Comparison of ENCODE assay signal across 8 mouse cellular contexts in genomic region chr10:21924051-21924720, GRCm38 (mm10). TPM values are rescaled to one million over a fixed set of nuclear protein-coding genes. Genes with fewer than 3 reads are reported as not detected.
DNase-seq lines count a peak whose midpoint lies in the region; ATAC-seq and TF ChIP-seq lines count a peak whose summit lies in the region.

No protein-coding gene starts in this region.

- peaks cover 29% of the 10 kb centered on the region for H3K4me1 ChIP-seq in hindbrain, embryonic 13.5 days (replicated peaks)

- H3K27me3 ChIP-seq in hindbrain, embryonic 13.5 days = no peaks in the 10 kb centered on the region
- H3K27me3 ChIP-seq in myocyte (ENCODE audit: control insufficient read depth, insufficient read depth, insufficient read length) = no peaks in the 10 kb centered on the region

- TF ChIP-seq POLR2A in myocyte (IDR thresholded peaks at IDR 0.05; ENCODE audit: insufficient read length, low read depth) = no peak

- H3K9ac ChIP-seq in hindbrain, embryonic 13.5 days = no peak overlapping the region

- H3K4me2 ChIP-seq in hindbrain, embryonic 13.5 days = peak overlapping the region; percentile 48
- peak overlapping the region; percentile 74 for H3K4me2 ChIP-seq in myocyte (ENCODE audit: low read depth)

- WGBS in hindbrain, embryonic 13.5 days = 65% methylated on average over 16 of the region's 16 CpGs

- H3K4me3 ChIP-seq in hindbrain, embryonic 13.5 days = no peak overlapping the region
- no peak overlapping the region for H3K4me3 ChIP-seq in myocyte

- no peaks in the 10 kb centered on the region for H3K79me2 ChIP-seq in myocyte (ENCODE audit: control insufficient read depth, insufficient read depth)

- no peak overlapping the region for H3ac ChIP-seq in myocyte (ENCODE audit: control insufficient read depth, insufficient read length)

- H3K9me3 ChIP-seq in hindbrain, embryonic 13.5 days = no peaks in the 10 kb centered on the region

- no peaks in the 10 kb centered on the region for H3K36me3 ChIP-seq in hindbrain, embryonic 13.5 days
- no peaks in the 10 kb centered on the region for H3K36me3 ChIP-seq in myocyte (ENCODE audit: control insufficient read depth, insufficient read depth)

- peak overlapping the region; percentile 85 for H3K27ac ChIP-seq in hindbrain, embryonic 13.5 days

- intact Hi-C loops in gastrocnemius, postnatal 36 days (cut with DNase I) = no loop called here

- ATAC-seq in hindbrain, embryonic 13.5 days (ENCODE audit: low FRiP score) = peak; percentile 25; the same call in 1 of the 2 replicates

- DNase-seq in cerebellum, postnatal 14 days = peak; percentile 25 to 41
- DNase-seq in cerebellum, adult 18-20 months = no peak
- peak; percentile 41 for DNase-seq in layer of hippocampus, adult 11-12 months (ENCODE audit: low spot score)
- no peak for DNase-seq in layer of hippocampus, adult 9-10 months (ENCODE audit: low spot score)
- DNase-seq in gastrocnemius, postnatal 4 days (ENCODE audit: low spot score in 2 of 2) = no peak
- no peak for DNase-seq in gastrocnemius, postnatal 36 days

TF ChIP-seq in myocyte, 11 proteins besides CTCF, POLR2A, EP300 and RAD21:
- TF ChIP-seq E2F4 (IDR thresholded peaks at IDR 0.05; ENCODE audit: insufficient read depth) (no peak), USF1 (IDR thresholded peaks at IDR 0.05; ENCODE audit: low read depth) (no peak), TCF3 (IDR thresholded peaks at IDR 0.05; ENCODE audit: insufficient read length, low read depth) (no peak), TCF12 (IDR thresholded peaks at IDR 0.05; ENCODE audit: insufficient read depth, poor library complexity, severe bottlenecking) (no peak), REST (IDR thresholded peaks at IDR 0.05; ENCODE audit: insufficient read depth, insufficient read length) (no peak), CEBPB (IDR thresholded peaks at IDR 0.05; ENCODE audit: insufficient read depth, poor library complexity, severe bottlenecking) (no peak), POLR2AphosphoS2 (IDR thresholded peaks at IDR 0.05; ENCODE audit: insufficient read length, low read depth) (no peak), MAX (IDR thresholded peaks at IDR 0.05; ENCODE audit: low read depth) (no peak), MYOG (IDR thresholded peaks at IDR 0.05; ENCODE audit: control insufficient read depth in 1 of 3, insufficient read depth in 1 of 3, insufficient read length in 2 of 3, low read depth in 2 of 3) (no peak), MYOD1 (IDR thresholded peaks at IDR 0.05; ENCODE audit: control insufficient read depth in 1 of 3, insufficient read length in 2 of 3, low read depth in 2 of 3) (no peak), SRF (IDR thresholded peaks at IDR 0.05; ENCODE audit: control insufficient read depth, insufficient read length, low read depth) (no peak)

RNA-seq across cellular contexts. Expression of gene Sgk1, which starts 42.2 kb away (rescaled TPM):
- polyA plus RNA-seq in hindbrain, embryonic 13.5 days (2015; fragmentation: Nextera tagmentation; extraction: Ambion mirVana) = 37.0 and 40.0 TPM in 2 replicates
- 10.3 TPM for polyA plus RNA-seq in myocyte (2012; fragmentation: generic; extraction: Trizol)
- total RNA-seq in gastrocnemius, postnatal 4 days (2021) = 10 to 100 TPM; 58.2 to 81.3 TPM
- 100 to 1,000 TPM; 192 to 226 TPM for total RNA-seq in gastrocnemius, postnatal 36 days (2021)

Comparison
In these comparisons a context has a peak if more than half of its experiments do, and no peak if none do; other contexts are left out.
1. DNase-seq: peak in cerebellum, postnatal 14 days (2 of 2) and layer of hippocampus, adult 11-12 months (single experiment); none in cerebellum, adult 18-20 months (0 of 2), layer of hippocampus, adult 9-10 months (single experiment), gastrocnemius, postnatal 4 days (0 of 2) and gastrocnemius, postnatal 36 days (0 of 2).